Mouse (Mus musculus): Measurements from ENCODE around the gene Fgfr2.

DNA sequence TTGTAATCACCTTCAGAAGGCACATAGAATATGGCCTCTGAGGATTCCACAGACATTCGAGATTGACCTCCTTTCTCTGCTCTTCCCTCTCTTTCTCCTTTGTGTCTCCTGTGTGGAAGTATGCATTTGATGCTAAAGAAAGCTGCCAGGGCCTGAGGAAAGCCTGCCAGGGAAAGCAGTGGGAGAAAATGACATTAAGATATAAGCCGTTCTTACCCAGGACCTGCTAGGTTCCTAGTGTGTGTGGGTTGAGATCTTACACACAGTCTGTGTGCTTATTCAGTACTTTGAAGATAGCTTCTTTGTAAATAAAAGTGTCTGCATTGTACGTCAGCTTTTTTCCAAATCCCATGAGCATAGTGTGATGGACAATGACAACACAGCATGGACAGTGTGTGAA lies 2227.1 kb downstream of the Fgfr2 start:
- TF ChIP-seq CTCF (IDR thresholded peaks at IDR 0.05; ENCODE audit: low read depth) (no peak), EP300 (IDR thresholded peaks at IDR 0.05; ENCODE audit: low read depth) (no peak)

Data from liver, postnatal 0 days (tissue).